Mouse (Mus musculus): ENCODE measurements at regions not wholly inside any gene's neighbourhood (a gene's known extent, or its start where the extent isn't known, plus 50 kb on each side); places are given as distances from the start of the nearest gene placed in this dataset.
A peak's percentile ranks its signal among the peaks of the same experiment; 100 is the strongest.

DNA sequence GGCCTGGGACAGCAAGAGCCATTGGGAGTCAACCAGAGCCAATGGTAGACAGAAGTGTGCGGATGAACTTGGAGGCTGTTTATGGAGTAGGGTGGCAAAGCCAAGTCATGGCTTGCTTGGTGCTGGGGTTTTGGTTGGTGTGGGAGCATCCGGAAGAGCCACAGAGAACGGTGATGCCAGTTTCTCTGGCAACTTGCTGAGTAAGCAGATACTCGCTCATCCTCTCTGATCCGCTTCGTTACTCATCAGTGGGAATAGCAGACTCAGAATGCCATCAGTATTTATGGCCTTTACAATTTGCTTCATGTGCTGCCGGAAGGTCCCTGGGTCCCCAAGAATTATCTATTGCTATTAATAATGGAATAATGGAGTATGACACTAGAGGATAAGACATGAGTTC is 1202.9 kb upstream of the A1bg start:
- Histone ChIP-seq H3K27ac (ENCODE audit: low read depth, low read length) (no peak overlapping the region), H3K4me3 (ENCODE audit: low read depth, low read length) (no peak overlapping the region), H3K36me3 (ENCODE audit: control insufficient read depth, insufficient read depth, low read length) (no peaks in the 10 kb centered on the region), H3K4me1 (ENCODE audit: control insufficient read depth, insufficient read depth, low read length) (peaks cover 4% of the 10 kb centered on the region), H3K4me2 (no peak overlapping the region), H3K9ac (ENCODE audit: low read length) (no peak overlapping the region), H3K9me3 (ENCODE audit: control insufficient read depth, low read length) (no peaks in the 10 kb centered on the region), H3K27me3 (ENCODE audit: control insufficient read depth, insufficient read depth, low read length) (no peaks in the 10 kb centered on the region)
- DNase-seq (ENCODE audit: low spot score, missing footprints) (peak; percentile 31), ATAC-seq (ENCODE audit: low FRiP score) (no peak)
- 97% methylated on average over 7 of the region's 7 CpGs for WGBS

GRCm38 (mm10) chr15:62123756-62124155 is 1200.9 kb upstream of the A1bg start:
- ATAC-seq (ENCODE audit: low FRiP score) (no peak), DNase-seq (ENCODE audit: low spot score, missing footprints) (no peak)
- 76% methylated on average over 4 of the region's 4 CpGs for WGBS
- no peaks in the 10 kb centered on the region for H3K9me3 ChIP-seq (ENCODE audit: control insufficient read depth, low read length)
- H3K27me3 ChIP-seq (ENCODE audit: control insufficient read depth, insufficient read depth, low read length), result no peaks in the 10 kb centered on the region
- no peak overlapping the region for H3K9ac ChIP-seq (ENCODE audit: low read length)
- H3K4me3 ChIP-seq (ENCODE audit: low read depth, low read length), result no peak overlapping the region
- no peaks in the 10 kb centered on the region for H3K36me3 ChIP-seq (ENCODE audit: control insufficient read depth, insufficient read depth, low read length)
- no peak overlapping the region for H3K27ac ChIP-seq (ENCODE audit: low read depth, low read length)
- no peak overlapping the region for H3K4me2 ChIP-seq
- peaks cover 4% of the 10 kb centered on the region for H3K4me1 ChIP-seq (ENCODE audit: control insufficient read depth, insufficient read depth, low read length)

GRCm38 (mm10) chr15:62122265-62123023 is 1199.6 kb upstream of the A1bg start:
- Histone ChIP-seq H3K27me3 (ENCODE audit: control insufficient read depth, insufficient read depth, low read length) (no peaks in the 10 kb centered on the region), H3K9me3 (ENCODE audit: control insufficient read depth, low read length) (no peaks in the 10 kb centered on the region), H3K4me3 (ENCODE audit: low read depth, low read length) (no peak overlapping the region), H3K4me2 (no peak overlapping the region), H3K27ac (ENCODE audit: low read depth, low read length) (no peak overlapping the region), H3K4me1 (ENCODE audit: control insufficient read depth, insufficient read depth, low read length) (peaks cover under 1% of the 10 kb centered on the region), H3K36me3 (ENCODE audit: control insufficient read depth, insufficient read depth, low read length) (no peaks in the 10 kb centered on the region), H3K9ac (ENCODE audit: low read length) (no peak overlapping the region)
- ATAC-seq (ENCODE audit: low FRiP score) (no peak), DNase-seq (ENCODE audit: low spot score, missing footprints) (peak; percentile 76)
- WGBS, result 92% methylated on average over 9 of the region's 9 CpGs

GRCm38 (mm10) chr15:62121696-62122095 is 1198.9 kb upstream of the A1bg start:
- Histone ChIP-seq H3K4me3 (ENCODE audit: low read depth, low read length) (no peak overlapping the region), H3K9ac (ENCODE audit: low read length) (no peak overlapping the region), H3K4me1 (ENCODE audit: control insufficient read depth, insufficient read depth, low read length) (no peaks in the 10 kb centered on the region), H3K27me3 (ENCODE audit: control insufficient read depth, insufficient read depth, low read length) (no peaks in the 10 kb centered on the region), H3K4me2 (no peak overlapping the region), H3K9me3 (ENCODE audit: control insufficient read depth, low read length) (no peaks in the 10 kb centered on the region), H3K27ac (ENCODE audit: low read depth, low read length) (no peak overlapping the region), H3K36me3 (ENCODE audit: control insufficient read depth, insufficient read depth, low read length) (no peaks in the 10 kb centered on the region)
- 94% methylated on average over 4 of the region's 4 CpGs for WGBS
- DNase-seq (ENCODE audit: low spot score, missing footprints) (peak; percentile 45), ATAC-seq (ENCODE audit: low FRiP score) (no peak)

GRCm38 (mm10) chr15:62120735-62121134 is 1197.9 kb upstream of the A1bg start:
- Histone ChIP-seq H3K9me3 (ENCODE audit: control insufficient read depth, low read length) (no peaks in the 10 kb centered on the region), H3K9ac (ENCODE audit: low read length) (no peak overlapping the region), H3K4me1 (ENCODE audit: control insufficient read depth, insufficient read depth, low read length) (no peaks in the 10 kb centered on the region), H3K27ac (ENCODE audit: low read depth, low read length) (no peak overlapping the region), H3K27me3 (ENCODE audit: control insufficient read depth, insufficient read depth, low read length) (no peaks in the 10 kb centered on the region), H3K4me3 (ENCODE audit: low read depth, low read length) (no peak overlapping the region), H3K4me2 (no peak overlapping the region), H3K36me3 (ENCODE audit: control insufficient read depth, insufficient read depth, low read length) (no peaks in the 10 kb centered on the region)
- DNase-seq (ENCODE audit: low spot score, missing footprints), result peak; percentile 51
- 33% methylated on average over 4 of the region's 4 CpGs for WGBS
- no peak for ATAC-seq (ENCODE audit: low FRiP score)

GRCm38 (mm10) chr15:62118997-62119396 is 1196.2 kb upstream of the A1bg start:
- DNase-seq (ENCODE audit: low spot score, missing footprints), result no peak
- 78% methylated on average over 10 of the region's 10 CpGs for WGBS
- H3K27me3 ChIP-seq (ENCODE audit: control insufficient read depth, insufficient read depth, low read length), result no peaks in the 10 kb centered on the region
- H3K27ac ChIP-seq (ENCODE audit: low read depth, low read length), result no peak overlapping the region
- no peaks in the 10 kb centered on the region for H3K4me1 ChIP-seq (ENCODE audit: control insufficient read depth, insufficient read depth, low read length)
- no peak overlapping the region for H3K4me2 ChIP-seq
- no peaks in the 10 kb centered on the region for H3K9me3 ChIP-seq (ENCODE audit: control insufficient read depth, low read length)
- no peak overlapping the region for H3K4me3 ChIP-seq (ENCODE audit: low read depth, low read length)
- H3K36me3 ChIP-seq (ENCODE audit: control insufficient read depth, insufficient read depth, low read length), result no peaks in the 10 kb centered on the region
- no peak for ATAC-seq (ENCODE audit: low FRiP score)
- no peak overlapping the region for H3K9ac ChIP-seq (ENCODE audit: low read length)

DNA sequence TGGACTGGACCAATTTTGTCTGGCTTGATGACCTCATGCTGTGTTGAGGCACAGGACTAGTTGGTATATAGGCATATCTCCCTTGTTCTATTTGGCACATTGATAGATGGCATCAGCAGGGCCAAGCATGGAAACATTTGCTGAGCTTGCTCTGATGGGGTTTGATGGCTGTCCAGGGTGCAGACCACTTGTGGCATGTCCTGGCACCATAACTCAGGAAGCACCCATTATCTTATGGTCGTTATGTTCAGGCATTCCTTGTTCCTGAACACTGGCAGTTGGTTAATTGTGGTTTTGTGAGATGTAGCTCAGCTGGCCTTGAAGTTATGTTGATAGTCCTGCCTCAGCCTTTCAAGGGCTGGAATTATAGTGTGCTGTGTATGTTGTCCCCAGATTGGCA is 1193.4 kb upstream of the A1bg start:
- H3K4me3 ChIP-seq (ENCODE audit: low read depth, low read length), result no peak overlapping the region

GRCm38 (mm10) chr15:62114815-62115214 is 1192.0 kb upstream of the A1bg start:
- Histone ChIP-seq H3K4me1 (ENCODE audit: control insufficient read depth, insufficient read depth, low read length) (no peaks in the 10 kb centered on the region), H3K4me3 (ENCODE audit: low read depth, low read length) (no peak overlapping the region), H3K4me2 (no peak overlapping the region), H3K27me3 (ENCODE audit: control insufficient read depth, insufficient read depth, low read length) (no peaks in the 10 kb centered on the region), H3K27ac (ENCODE audit: low read depth, low read length) (no peak overlapping the region), H3K9ac (ENCODE audit: low read length) (no peak overlapping the region), H3K9me3 (ENCODE audit: control insufficient read depth, low read length) (no peaks in the 10 kb centered on the region), H3K36me3 (ENCODE audit: control insufficient read depth, insufficient read depth, low read length) (no peaks in the 10 kb centered on the region)
- DNase-seq (ENCODE audit: low spot score, missing footprints), result no peak
- WGBS, result 54% methylated on average over 4 of the region's 4 CpGs
- ATAC-seq (ENCODE audit: low FRiP score), result no peak

More for the DNA sequence above, 1193.4 kb upstream of the A1bg start:
- no peak overlapping the region for H3K9ac ChIP-seq (ENCODE audit: low read length)
- no peaks in the 10 kb centered on the region for H3K27me3 ChIP-seq (ENCODE audit: control insufficient read depth, insufficient read depth, low read length)
- H3K4me1 ChIP-seq (ENCODE audit: control insufficient read depth, insufficient read depth, low read length), result no peaks in the 10 kb centered on the region
- no peak overlapping the region for H3K27ac ChIP-seq (ENCODE audit: low read depth, low read length)
- WGBS, result 83% methylated on average over 1 of the region's 1 CpGs
- no peaks in the 10 kb centered on the region for H3K9me3 ChIP-seq (ENCODE audit: control insufficient read depth, low read length)
- ATAC-seq (ENCODE audit: low FRiP score) (no peak), DNase-seq (ENCODE audit: low spot score, missing footprints) (no peak)
- H3K4me2 ChIP-seq, result no peak overlapping the region
- no peaks in the 10 kb centered on the region for H3K36me3 ChIP-seq (ENCODE audit: control insufficient read depth, insufficient read depth, low read length)

- Histone ChIP-seq H3K4me1 (ENCODE audit: control insufficient read depth, insufficient read depth, low read length) (no peaks in the 10 kb centered on the region), H3K4me2 (no peak overlapping the region), H3K27me3 (ENCODE audit: control insufficient read depth, insufficient read depth, low read length) (peaks cover 3% of the 10 kb centered on the region; the same call in 1 of the 2 replicates), H3K9ac (ENCODE audit: low read length) (no peak overlapping the region), H3K36me3 (ENCODE audit: control insufficient read depth, insufficient read depth, low read length) (no peaks in the 10 kb centered on the region), H3K27ac (ENCODE audit: low read depth, low read length) (no peak overlapping the region), H3K9me3 (ENCODE audit: control insufficient read depth, low read length) (no peaks in the 10 kb centered on the region), H3K4me3 (ENCODE audit: low read depth, low read length) (no peak overlapping the region)
- ATAC-seq (ENCODE audit: low FRiP score), result no peak
- no peak for DNase-seq (ENCODE audit: low spot score, missing footprints)
- WGBS, result 86% methylated on average over 2 of the region's 2 CpGs
These were observed 1189.3 kb upstream of the A1bg start for GRCm38 (mm10) chr15:62112151-62112550.
